Mouse (Mus musculus): Measurements from ENCODE around the gene Zfr2.

DNA sequence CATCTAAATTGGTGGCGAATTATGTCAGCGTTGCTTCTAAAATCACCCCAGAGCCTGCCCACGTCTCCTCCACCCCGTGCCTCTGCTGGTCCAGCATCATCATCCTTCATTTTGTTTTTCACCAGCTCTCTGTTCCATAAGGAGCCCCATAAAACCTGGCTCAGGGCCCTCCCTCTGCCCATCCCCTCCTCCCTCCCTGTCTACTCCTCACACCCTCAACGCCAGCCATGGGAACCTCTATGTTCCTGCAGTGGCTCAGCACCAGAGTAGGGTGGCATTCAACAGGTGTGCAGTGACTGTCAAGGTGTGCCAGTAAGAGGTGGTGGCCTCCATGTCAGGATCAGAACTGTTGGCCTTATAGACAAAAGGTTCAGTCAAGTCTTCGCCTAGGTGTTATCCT, 62.2 kb downstream of the Zfr2 start:
- TF ChIP-seq POLR2A (IDR thresholded peaks at IDR 0.05; ENCODE audit: extremely low read depth, insufficient read depth, low read length) (peak; percentile 36; the same call in 1 of the 2 replicates), CTCF (IDR thresholded peaks at IDR 0.05; ENCODE audit: extremely low read depth, insufficient read depth, low read length) (no peak)
